Mouse (Mus musculus) ES-Bruce4 (cell line): Measurements from ENCODE around the gene Csmd2. TPM values are rescaled to one million over a fixed set of nuclear protein-coding genes. Genes with fewer than 3 reads are reported as not detected.

Experiments
- H3K27ac ChIP-seq: 2 replicates; pipeline ENCODE4 v1.5.1; 2012; ENCODE audit warnings: low read length, inconsistent platforms; ENCODE audit not compliant: insufficient read depth
- H3K27me3 ChIP-seq: 2 replicates; pipeline ENCODE4 v1.6.1; 2012; ENCODE audit warnings: mild to moderate bottlenecking, low read length, inconsistent platforms; ENCODE audit not compliant: control insufficient read depth, poor library complexity, insufficient read depth, severe bottlenecking
- H3K36me3 ChIP-seq: 2 replicates; pipeline ENCODE4 v1.6.1; 2012; ENCODE audit warnings: inconsistent platforms, mild to moderate bottlenecking, low read length, moderate library complexity; ENCODE audit not compliant: control insufficient read depth, poor library complexity, insufficient read depth, severe bottlenecking
- H3K4me1 ChIP-seq: one replicate; pipeline ENCODE4 v1.8.1; 2011; ENCODE audit warnings: low read length; ENCODE audit not compliant: control insufficient read depth, insufficient read depth
- H3K4me3 ChIP-seq: 2 replicates; pipeline ENCODE4 v1.5.1; 2011; ENCODE audit warnings: low read depth, mild to moderate bottlenecking, low read length
- H3K9ac ChIP-seq: 2 replicates; pipeline ENCODE4 v1.6.1; 2012; ENCODE audit warnings: low read depth, mild to moderate bottlenecking, inconsistent platforms; ENCODE audit not compliant: poor library complexity, severe bottlenecking
- H3K9me3 ChIP-seq: replicated peaks from 2 replicates; pipeline ENCODE4 v1.6.1; 2012; ENCODE audit warnings: mild to moderate bottlenecking, low read length, inconsistent platforms; ENCODE audit not compliant: control insufficient read depth, poor library complexity, insufficient read depth, severe bottlenecking
- CTCF ChIP-seq: IDR thresholded peaks from one replicate; pipeline ENCODE4 v1.8.1; 2011; ENCODE audit warnings: low read depth, low read length
- EP300 ChIP-seq: IDR thresholded peaks from 2 replicates; pipeline ENCODE4 v1.6.1; 2011; ENCODE audit warnings: low read depth, low read length; ENCODE audit not compliant: insufficient read depth
- POLR2A ChIP-seq: IDR thresholded peaks from one replicate; pipeline ENCODE4 v1.8.1; 2011; ENCODE audit warnings: low read length; ENCODE audit not compliant: insufficient read depth
- polyA plus RNA-seq: library from polyadenylated mRNA; stranded (reverse); fragments of >200 nt; gene quantifications from 2 replicates; pipeline ENCODE4 v1.2.4, GENCODE M21; 2011; ENCODE audit warnings: low read depth; ENCODE audit not compliant: missing spikeins, insufficient read depth, insufficient read length

Csmd2 gene
- polyA plus RNA-seq, 1 experiment = 4.0 TPM

DNA sequence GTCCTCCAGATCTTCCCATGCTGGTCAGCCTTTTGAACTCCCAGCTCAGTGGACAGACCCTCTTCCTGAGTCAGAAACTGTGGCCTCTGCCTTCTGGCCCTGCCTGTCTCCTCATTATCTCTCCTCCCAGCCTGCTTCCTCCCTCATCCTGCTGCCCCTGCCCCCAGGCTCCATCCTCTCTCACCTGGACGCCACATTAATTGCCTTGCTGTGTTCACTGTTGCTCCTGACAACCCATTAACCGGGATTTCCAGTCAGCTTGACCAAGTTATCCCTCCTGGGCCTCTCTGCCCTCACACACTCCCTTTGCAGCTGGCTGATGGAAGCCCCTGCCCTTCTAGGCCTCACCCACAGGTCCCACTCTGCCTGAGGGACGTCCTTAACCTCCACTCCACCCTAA, 167.6 kb downstream of the Csmd2 start:
- TF ChIP-seq EP300 = no peak
- no peak for TF ChIP-seq CTCF
- TF ChIP-seq POLR2A = no peak
- H3K4me3 ChIP-seq = no peak overlapping the region
- no peak overlapping the region for H3K9ac ChIP-seq
- H3K9me3 ChIP-seq = no peaks in the 10 kb centered on the region
- H3K4me1 ChIP-seq = no peaks in the 10 kb centered on the region
- H3K27me3 ChIP-seq = no peaks in the 10 kb centered on the region
- no peak overlapping the region for H3K27ac ChIP-seq
- H3K36me3 ChIP-seq = no peaks in the 10 kb centered on the region

DNA sequence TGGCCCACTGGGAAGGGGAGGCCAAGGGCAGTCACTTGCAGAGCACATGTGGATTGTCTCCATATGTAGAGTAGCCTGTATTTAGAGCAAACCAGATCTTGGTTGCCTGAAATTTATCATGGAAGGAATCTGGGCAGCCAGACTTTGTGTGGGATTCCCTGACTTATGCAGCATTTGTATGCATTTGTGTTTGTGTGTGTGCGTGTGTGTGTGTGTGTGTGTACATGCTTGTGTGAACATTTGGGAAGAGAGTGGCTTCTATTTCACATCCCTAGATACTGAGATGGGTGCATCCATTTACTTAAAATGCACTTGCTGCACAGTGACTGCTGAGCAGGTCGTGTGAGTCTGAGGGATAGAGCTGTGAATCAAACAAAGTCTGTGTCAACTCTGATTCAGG, 173.0 kb downstream of the Csmd2 start:
- no peaks in the 10 kb centered on the region for H3K9me3 ChIP-seq
- no peak for TF ChIP-seq EP300
- no peak for TF ChIP-seq CTCF
- TF ChIP-seq POLR2A = no peak
- no peaks in the 10 kb centered on the region for H3K36me3 ChIP-seq
- H3K4me3 ChIP-seq = no peak overlapping the region
- no peaks in the 10 kb centered on the region for H3K4me1 ChIP-seq
- no peak overlapping the region for H3K9ac ChIP-seq
- no peaks in the 10 kb centered on the region for H3K27me3 ChIP-seq
- H3K27ac ChIP-seq = no peak overlapping the region

DNA sequence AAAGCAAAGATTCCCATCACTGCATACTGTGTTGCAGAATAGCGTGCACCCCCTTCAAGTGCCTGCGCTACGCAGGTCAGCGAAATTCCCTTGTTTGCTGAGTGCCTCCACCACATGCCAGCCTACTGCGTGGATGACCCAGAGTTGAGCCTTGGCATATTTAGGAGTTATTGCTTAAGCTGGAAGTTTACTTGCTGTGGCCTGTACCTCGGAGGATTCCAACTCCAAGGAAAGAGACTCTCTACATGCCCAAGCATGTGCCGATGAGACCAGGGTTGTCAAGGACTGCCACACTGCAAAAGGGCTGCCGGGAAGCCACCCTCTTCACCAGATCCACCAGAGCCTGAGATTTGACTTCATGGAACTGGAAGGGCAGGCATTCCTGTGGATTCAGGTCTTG, 182.5 kb downstream of the Csmd2 start:
- no peak overlapping the region for H3K4me3 ChIP-seq
- H3K27ac ChIP-seq = no peak overlapping the region
- H3K36me3 ChIP-seq = no peaks in the 10 kb centered on the region
- no peaks in the 10 kb centered on the region for H3K4me1 ChIP-seq
- H3K9ac ChIP-seq = no peak overlapping the region
- H3K27me3 ChIP-seq = no peaks in the 10 kb centered on the region
- no peak for TF ChIP-seq CTCF
- TF ChIP-seq EP300 = no peak
- TF ChIP-seq POLR2A = no peak
- H3K9me3 ChIP-seq = no peaks in the 10 kb centered on the region

- Histone ChIP-seq H3K9me3 (no peaks in the 10 kb centered on the region), H3K36me3 (no peaks in the 10 kb centered on the region), H3K27ac (no peak overlapping the region), H3K9ac (no peak overlapping the region), H3K4me1 (no peaks in the 10 kb centered on the region), H3K27me3 (no peaks in the 10 kb centered on the region), H3K4me3 (no peak overlapping the region)
- TF ChIP-seq EP300 (no peak), POLR2A (no peak)
Measured at GRCm38 (mm10) chr4:128171233-128171632, 183.6 kb downstream of the Csmd2 start.

DNA sequence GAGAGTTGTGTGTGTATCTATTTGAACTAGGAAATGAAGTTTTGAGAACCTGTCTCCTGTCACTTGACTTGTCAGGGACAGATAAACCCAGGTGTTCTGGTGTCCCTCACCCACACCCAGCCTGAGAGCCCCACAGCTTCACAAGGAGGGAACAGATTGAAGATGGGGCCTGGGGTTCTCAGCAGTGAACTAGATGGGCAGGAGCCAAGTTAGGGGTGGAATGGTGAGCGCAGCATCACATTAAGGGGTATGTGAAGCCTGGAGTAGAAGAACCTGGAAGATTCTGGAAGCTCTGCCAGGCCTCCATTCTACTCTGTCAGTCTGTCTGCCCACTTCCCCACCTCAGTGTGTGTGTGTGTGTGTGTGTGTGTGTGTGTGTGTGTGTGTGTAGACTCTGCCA, 184.0 kb downstream of the Csmd2 start:
- H3K4me3 ChIP-seq = no peak overlapping the region
- TF ChIP-seq POLR2A = no peak
- H3K4me1 ChIP-seq = no peaks in the 10 kb centered on the region
- H3K27me3 ChIP-seq = no peaks in the 10 kb centered on the region
- no peak overlapping the region for H3K9ac ChIP-seq
- no peak overlapping the region for H3K27ac ChIP-seq
- no peaks in the 10 kb centered on the region for H3K36me3 ChIP-seq
- no peaks in the 10 kb centered on the region for H3K9me3 ChIP-seq

DNA sequence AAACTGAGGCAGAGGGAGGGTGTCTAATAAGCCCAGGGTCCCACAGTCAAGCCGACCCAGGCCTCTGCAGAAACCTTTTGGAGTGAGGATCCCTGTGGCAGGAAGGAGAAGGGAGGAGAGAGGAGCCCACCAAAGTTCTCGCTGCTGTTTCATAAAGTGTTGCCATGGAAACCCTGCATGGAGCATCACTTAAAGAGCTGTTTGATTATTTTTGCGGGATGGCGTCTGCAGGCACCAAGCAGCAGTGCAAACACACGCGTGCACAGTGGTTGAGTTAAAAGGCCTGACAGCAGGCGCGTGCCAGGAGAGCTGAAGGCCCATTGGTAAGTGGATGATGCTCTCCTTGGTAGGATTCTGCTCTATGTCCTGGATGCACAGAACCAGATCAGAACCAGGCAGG, 191.3 kb downstream of the Csmd2 start:
- H3K9ac ChIP-seq = no peak overlapping the region

More for the DNA sequence above, 191.3 kb downstream of the Csmd2 start:
- H3K4me1 ChIP-seq = no peaks in the 10 kb centered on the region
- no peaks in the 10 kb centered on the region for H3K36me3 ChIP-seq
- H3K9me3 ChIP-seq = no peaks in the 10 kb centered on the region
- H3K4me3 ChIP-seq = no peak overlapping the region
- H3K27ac ChIP-seq = no peak overlapping the region
- TF ChIP-seq EP300 = no peak
- no peak for TF ChIP-seq POLR2A
- TF ChIP-seq CTCF = no peak
- H3K27me3 ChIP-seq = no peaks in the 10 kb centered on the region
